Mouse (Mus musculus) cerebellum, adult 8-10 months (tissue): ENCODE data around the gene Psd4.

ENCODE experiments used
- DNase-seq: peaks from one replicate; pipeline ENCODE4 v3.0.0; 2022

Psd4 gene

DNA sequence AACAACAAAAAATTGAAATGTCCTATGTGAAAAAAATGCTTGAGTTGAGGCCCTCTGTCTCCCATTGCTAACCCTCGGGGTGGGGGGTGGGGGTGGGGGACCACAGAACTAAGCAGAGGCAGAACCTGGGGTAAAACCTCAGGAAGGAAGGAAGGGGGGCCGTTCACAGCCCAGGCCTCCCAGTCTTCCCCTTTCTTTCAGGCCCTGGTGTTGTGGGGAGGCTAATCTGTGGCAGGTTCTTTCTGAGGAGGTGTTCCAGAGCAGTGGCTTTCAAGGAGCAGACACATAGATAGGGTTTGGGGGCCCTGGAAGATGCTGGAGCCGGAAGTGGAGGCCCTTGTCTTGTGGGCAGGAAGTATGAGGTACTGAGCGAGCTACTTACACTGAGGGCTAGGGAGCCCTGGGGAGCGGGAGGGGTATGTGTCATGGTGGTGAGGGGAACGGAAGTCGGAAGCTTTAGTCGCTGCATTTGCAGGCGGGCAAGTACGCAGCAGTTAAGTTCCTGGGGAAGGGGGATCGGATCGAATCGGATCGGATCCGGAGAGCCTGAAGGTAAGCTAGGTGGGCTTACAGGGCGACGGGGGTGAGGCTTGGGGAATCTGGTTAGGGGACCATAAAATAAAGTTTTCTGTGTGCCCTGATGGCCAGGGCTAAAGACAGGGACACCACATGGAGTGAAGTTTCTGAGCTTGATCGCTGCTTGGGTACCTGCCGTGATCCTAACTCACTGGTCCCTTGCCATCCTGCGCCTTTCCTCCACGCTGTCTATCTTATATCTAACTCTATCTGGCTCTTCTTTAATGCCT, 19.0 kb downstream of the Psd4 start:
- DNase-seq, result no peak

DNA sequence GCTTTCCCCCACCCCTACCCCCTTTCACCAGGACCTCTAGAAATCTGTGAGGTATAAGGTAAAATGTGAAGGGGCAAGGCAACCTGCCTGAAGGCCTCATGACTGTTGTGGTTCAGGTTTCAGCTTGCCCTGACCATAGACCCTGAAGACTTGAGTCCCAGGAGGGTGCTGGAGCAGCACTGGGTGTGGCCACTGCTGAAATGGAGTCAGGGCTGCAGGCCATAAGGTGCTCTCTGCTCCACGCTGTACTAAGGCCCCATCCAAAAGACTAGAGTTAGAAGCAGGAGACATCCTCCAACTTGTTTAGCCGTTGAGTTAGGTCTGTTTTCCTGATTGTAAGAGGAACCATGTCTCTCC, 19.6 kb downstream of the Psd4 start:
- no peak for DNase-seq

DNA sequence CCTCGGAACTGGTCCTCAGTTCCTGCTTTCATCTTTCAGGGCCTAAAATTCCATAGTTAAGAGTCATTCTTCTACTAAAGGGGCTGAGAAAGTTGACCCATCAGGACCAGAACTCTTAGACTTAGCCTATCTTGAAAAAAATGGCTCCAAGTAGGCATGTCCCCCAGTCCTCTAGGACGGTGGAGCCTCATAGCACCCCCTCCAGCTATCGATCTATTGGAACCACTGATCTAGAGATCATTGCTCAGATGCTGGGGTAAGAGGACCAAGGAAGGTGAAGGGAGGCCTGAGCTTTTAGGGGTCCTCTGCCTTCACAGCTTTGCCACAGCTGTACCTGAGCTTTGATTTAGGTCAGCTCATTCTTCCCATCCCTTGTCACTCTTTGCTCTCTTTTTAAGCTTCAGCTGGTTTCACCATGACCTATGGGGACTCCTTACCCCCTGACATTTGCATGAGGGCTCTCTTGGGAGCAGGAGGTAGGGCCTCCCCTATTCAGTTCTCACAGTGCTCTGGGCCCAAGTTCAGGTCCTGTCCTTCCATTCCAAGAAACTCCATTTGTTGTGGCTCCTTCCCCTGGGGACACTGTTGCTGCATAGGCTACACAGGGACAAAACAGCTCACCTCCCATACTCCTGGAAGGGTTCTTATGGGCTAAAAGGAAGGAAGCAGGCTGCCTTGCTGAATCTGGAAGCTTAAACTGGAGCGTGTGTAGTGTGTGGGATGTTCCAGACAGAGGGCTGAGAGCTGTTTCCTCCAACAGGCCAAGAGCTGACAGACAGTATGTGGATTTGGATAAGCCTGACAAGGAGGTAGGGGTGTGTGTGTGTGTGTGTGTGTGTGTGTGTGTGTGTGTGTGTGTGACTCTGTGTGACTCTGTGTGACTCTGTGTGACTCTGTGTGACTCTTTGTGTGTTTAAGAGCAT, 20.2 kb downstream of the Psd4 start:
- DNase-seq, result no peak

DNA sequence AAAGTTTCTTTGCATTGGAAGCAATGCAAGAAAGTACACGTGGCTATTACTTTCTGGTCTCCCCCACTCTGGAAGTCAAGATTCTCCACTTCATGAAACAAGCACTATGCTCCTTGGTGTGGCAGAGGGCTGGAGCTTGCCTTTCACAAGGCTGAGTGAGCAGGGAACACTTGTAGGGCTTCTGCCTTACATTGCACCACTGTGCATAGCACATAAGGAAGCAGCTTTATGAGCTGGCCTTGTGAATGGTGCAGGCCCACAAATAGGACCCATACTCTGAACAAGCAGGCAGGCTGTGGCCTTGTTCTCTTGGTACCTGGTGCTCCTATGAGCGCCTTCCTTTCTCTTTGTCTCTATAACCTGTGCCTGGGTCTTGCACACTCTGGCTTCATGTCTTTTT, 25.9 kb downstream of the Psd4 start:
- no peak for DNase-seq

DNA sequence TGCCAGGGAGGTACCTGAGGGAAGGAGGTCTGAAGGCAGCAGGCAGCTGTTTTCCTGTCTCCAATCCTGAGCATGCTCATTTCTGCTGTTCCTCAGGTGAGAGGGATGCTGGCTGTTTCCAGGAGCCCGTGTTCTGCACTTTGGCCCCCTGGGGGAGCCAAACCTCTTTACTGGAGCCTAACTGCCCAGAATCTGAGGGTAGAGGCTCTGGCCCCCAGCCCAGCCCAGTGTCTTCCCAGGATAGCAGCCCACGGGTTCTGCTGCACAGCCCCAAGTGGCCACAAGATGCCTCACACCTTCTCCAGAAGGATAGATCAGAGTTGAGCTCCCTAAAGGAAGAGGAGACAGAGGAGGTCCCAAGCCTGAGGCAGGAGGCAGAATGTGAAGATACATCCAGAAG, 29.7 kb downstream of the Psd4 start:
- DNase-seq, result no peak

DNA sequence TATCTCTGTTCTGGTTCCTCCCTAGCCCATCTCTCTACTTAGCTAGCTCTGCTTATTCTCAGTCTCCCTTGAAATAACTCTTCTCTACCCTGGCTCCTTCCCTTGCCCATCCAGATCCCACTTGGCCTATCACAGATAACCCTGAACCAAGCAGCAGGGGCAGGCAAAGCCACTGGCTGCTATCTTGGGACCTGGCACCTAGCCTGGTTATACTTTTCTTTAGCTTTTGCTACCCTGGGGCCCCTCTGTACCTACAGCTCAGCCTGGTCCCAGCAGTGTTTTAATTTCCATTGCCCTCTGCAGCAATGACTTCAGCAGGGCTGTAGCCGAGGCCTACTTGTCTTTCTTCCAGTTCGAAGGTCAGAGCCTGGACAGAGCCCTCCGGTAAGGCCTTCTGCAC, 33.3 kb downstream of the Psd4 start:
- DNase-seq, result no peak

DNA sequence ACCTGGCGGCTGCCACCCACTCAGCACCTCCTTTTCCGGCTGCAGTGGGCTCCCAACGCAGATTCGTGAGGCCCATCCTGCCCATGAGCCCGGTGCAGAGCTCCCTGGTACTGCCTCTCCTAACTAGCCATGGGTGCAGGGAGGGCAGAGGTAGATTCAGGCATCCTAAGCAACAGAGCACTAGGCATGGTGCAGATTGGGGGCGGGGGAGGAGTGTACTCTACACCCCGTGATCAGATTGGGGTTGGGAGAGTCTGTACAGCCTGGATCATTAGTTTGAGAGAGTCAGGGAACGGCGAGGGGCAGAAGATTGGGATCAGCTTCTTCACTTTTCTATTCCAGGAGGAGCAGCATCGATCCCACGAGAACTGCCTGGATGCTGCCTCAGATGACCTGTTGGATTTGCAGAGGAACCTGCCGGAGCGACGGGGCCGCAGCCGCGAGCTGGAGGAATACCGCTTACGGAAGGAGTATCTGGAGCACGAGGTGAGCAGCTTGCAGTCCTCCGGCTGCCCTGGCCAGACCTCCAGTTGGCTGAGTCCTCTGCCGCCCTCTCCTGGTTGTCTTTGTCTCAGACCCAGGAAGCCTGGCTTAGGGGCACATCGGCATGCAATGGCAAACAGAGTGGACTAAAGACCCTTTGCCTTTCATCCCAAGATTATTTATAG, 38.1 kb downstream of the Psd4 start:
- peak; percentile 56 for DNase-seq

DNA sequence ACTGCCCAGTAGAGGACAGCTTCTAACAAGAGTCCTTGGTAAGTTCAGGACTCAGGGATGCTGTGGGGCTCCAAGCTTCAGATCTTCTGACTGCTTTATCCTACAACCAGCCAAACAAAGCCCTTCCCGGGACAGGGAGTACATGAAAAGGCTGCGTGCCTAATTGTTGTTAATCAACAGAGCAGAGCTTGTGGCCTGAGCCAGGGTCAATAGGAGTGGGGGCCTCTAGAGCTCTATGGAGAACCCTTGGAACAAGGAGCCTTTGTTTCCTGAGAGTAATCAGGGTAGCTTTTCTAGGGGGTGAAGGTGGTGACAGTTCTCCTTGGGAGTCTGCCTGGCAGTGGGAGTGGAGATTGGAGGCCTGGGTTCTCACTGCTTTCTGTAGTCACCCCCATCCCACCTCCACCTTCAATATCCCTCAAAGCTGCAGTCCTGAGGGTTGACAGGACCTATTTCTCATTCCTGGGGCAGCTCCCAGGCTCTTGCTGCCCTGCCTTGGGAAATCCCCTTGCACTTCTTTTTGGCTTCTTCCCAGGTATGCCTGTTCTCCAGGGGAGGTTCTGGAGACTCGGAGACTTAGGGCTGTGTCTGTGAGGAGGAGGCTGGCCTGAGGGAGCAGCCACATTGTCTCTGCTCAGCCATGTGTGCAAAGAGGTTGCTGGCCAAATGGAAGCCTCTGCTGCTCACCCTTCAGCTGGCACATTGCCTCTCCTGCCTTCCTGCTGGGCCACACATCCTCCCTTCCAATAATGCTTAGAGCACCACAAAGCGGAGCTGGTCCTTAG, 40.5 kb downstream of the Psd4 start:
- peak; percentile 46 for DNase-seq

DNA sequence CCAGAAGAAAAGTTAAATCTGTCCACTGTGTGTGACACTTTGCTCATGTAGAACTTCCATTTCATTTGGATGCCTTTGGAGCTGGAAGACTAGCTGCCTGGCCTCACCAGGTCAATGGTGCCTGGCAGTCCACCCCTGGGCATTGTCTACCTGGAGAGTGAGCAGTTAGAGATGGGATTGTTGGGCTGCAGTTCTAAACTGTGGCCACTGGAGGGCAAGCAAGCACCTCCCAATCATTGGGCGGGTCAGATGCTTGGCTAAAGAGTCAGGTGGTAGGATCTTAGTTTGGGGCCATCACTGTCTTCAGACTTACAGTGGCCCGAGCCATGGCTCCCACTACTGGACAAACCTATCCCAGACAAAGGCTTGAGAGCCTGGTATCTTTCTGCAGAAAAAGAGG, 41.8 kb downstream of the Psd4 start:
- DNase-seq, result peak; percentile 53

DNA sequence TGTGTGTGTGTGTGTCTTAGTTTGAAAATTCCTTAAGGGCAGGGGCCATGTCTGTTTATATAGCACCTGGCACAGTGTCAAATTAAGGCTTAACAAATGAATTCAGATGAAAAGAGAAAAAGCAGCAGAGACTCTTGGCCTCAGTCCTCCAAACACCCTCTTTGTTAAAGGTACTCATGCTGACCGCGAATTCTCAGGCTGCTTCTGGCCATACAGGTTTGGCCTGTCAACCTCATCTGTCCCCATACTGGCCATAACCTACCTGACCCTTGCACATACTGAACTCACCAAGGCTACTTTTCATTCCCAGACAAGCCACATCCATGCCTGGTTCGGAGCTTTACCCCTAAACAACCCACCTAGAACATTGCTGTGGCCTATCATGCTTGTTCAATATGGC, 45.8 kb downstream of the Psd4 start:
- DNase-seq, result no peak

DNA sequence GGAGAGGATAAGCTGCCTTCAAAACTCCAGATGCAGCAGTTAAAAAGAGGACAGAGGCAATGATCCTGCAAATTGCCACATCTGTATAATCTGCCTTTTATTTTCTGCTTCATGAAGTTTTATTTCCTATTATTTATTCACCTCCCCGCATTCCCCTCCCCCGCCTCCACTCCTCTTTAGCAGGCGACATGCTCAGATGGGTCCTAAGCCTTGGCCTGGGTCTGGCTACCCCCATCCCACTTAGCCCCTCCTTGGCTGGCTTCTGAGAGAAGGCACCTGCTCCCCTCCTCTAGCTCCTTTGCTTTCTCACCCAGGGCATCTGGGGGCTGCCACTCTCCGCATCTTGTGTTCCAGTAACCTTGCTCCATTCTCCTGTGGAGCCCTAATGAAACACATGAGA, 46.3 kb downstream of the Psd4 start:
- no peak for DNase-seq

DNA sequence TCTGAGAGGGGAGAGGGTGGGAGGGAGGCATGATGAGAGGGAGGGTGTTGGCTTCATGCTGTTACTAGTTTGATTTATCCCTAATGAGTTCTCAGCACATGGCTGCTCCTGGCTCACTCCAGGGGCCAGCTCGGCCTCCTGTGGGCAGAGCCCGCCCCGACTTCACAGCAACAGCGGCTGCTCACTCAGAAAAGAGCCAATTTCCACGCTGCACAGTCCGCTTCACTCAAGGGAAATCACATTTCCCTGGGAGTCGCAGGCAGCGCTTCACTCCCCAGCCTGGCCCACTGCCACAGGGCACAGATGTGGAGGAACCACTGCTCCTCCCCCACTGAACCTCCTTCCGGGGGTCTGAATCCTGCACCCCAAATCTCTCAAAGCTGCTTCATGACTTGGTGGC, 49.3 kb downstream of the Psd4 start:
- no peak for DNase-seq

DNA sequence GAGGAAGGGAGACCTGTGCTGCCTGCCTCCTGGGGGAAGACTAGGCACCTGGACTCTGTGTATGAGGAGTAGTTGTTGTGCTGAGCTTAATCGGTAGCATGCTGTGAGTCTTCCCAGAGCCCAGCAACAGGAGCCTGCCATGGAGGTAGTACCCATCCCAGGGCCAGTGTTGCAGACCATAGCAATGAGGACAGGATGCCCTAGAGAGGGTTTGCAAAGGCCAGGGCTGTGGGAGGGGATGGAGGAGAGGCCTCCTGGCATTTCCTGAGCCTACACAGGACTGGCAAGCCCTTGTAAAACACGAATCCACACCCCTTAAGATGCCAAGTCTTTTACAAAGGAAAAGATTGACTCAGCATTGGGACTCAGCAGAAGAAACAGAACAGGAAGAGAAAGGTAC, 49.7 kb downstream of the Psd4 start:
- DNase-seq, result no peak

DNA sequence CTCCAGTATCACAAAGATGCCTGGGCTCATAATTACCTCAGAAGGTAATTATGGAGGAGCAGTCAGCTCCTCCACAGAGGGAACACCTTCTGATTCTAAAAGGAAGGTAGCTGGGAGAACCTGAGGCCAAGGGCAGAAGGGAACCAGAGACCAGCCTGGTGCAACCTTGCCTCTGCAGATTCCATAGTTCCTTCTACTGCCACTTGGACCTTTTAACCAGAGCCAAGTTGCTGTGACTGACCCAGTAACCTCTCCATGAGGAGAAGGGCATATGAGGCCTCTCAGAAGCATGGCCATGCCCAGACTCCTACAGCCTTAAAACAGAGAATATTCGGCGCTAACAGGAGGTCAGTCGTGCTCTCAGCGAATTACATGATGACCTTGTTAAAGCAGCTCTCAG, 50.2 kb downstream of the Psd4 start:
- no peak for DNase-seq

DNA sequence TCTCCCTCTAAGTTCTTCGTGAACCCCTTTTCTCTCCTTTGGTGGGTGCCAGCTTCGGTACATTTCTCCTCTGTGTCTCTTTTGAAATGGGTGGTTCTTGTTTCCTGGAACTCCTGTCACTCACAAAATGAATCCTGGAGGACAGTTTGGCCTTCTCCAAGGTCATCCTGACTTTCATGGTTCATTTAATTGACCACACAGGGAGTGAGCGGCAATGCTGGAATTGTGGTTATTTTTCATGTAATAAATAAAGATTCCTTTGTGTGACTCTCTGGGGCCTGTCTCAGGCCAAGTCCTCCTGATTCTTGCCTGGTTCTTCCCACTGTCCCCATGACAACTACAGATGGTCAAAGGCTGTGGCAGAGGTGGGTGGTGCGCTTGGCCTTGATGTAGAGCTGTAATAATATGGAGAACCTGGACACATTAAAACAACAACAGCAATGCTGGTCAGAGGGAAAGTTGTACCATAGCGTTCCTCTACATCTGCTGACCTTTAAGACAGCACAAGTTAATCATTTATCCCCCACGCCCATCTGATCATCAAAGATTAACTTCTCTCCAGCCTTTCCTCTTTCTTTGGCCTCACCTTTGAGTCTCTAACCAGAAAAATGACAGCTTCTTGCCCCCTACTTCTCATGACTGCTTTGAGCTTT, 54.0 kb downstream of the Psd4 start:
- no peak for DNase-seq

DNA sequence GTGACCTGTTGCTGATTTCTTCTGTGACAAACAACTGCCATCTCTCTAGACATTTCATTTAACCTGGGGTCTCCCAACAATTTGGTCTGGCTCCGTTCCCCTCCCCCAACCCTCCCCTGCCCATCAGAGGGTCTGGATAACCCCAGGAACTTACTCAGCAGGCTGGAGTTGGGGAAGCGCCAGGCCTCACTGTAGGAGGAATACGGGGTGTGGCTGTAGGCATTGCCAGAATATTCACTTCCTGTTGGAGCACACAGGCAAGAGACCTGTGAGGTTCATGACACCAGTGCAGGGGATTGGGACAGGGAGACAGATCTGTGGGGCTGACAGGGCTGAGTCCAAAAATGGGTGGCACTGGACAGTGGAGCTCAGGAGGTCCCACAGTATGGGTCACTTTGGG, 55.4 kb downstream of the Psd4 start:
- no peak for DNase-seq

DNA sequence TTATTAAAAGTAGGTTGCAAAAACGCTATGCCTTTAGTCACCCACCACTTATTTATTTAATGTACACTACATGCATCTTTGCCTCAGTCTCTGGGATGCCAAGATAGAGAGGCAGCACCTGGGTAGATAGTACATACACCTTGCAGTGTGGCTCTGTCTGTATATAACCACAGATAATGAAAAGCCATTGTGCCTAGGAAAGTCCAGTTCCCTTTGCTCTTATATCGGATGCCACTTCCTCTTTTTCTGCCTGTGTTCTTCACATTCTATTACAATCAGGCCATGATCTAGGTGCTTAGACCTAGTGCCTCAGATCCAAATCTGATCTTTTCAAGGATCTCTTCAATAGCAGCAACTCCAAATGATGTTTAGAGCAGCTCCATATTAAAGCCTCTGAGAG, 58.2 kb downstream of the Psd4 start:
- DNase-seq, result no peak

DNA sequence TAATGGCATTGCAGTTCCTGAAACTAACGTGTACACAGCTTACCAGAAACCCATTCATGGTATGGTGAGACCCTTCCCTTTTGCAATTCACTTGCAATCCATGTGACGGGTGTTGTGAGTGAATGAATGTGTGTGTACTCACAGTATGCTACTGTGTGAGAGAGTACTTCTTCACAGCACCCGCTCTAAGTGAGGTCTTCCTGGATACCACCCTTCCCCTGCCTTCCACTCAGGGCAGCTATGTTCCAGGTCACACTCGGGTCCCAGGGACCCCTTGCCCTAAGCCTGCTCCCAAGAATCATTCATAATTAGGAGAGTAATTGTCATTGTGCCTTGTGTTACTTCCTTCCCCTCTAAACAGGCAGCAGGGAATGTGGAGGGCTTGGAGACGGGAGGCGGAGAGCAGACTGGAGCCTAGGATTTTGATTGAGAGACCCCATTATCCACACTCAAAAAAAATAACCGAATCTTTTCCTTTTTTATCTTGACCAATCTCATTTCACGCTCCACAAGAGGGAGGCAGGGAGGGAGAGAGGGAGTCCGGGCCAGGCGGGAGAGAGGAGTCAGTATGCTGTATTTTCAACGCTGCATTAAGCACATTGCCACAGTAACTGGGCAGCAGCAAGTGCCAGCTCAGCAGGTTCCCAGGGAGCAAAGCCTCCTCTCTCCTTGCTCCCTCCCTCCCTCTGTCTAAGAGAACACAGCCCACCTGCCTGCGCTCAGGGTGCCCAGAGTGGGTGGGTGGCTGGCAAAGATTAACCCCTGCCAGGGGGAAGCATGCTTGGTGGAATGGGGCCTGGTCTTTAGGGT, 60.7 kb downstream of the Psd4 start:
- DNase-seq, result no peak

DNA sequence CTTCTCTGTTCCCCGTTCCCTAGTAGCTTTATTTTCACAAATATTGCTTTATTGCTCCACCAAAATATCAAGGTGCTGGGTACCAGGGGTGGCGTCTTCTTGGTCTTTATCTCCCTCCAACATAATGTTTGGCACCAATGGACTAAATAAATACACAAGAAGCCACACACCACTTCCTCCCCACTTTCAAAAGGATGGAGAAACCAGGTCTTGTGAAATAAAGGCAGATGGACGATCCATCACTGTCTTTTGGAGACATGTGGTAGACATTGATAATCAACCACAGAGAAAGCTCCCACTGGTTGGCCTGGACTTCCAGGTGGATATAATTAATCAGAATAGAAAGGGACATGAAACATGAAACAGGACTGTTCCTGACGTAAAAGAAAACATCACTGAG, 62.4 kb downstream of the Psd4 start:
- DNase-seq, result no peak

DNA sequence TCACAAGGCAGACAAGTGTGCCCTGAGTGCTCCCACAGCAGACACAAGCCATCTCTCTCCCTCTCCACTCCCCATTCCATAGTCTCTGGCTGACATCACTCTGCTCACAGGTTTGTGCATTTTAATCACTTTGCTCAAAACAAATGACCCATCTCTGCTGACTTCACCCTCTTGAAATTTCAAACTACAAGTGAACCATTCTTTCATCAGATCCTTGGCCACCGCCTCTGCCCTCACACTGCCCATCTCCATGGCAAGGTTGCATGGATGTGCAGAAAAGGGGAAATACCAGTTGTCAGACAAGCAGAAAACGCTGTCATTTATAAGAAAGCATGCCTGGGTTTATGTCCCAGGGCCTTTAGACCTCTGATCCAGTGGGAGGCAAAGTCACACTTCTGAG, 67.3 kb downstream of the Psd4 start:
- DNase-seq, result no peak

DNA sequence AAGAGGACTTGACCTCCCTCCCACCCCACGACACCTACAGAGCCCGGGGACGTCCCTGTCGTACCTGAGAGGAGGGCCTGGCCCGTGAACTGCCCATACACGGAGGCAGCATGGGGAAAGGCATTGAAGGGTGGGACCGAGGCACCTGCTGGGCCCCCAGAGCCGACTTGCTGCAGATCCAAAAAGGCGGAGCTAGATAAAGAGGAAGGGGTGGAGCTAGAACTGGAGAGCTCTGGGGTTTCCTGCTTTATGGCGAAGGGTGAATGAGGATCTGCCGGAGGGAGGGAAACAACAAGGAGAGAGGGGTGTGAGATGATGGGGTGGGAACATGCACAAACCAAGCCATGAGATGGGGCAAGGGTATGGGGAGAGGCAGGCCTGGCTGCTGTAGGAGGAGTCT, 68.3 kb downstream of the Psd4 start:
- DNase-seq, result no peak

DNA sequence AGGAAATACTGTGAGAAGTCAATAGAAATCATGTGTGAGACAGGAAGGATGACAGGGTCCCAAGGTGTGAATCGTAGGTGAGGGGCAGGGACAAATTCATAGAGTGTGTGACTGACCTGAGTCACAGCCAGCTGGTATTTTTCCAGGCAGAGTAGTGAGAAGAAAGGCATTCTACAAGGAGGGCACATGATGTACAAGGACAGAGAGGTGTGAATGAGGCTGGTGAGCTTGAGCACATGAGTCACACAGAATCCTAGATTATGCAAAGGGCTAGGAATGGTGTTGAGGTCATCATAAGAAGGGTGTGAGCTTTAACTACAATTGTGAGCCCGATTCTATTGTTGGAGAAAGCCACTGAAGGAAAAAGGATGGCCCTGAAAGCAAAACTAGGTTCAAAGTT, 72.7 kb downstream of the Psd4 start:
- DNase-seq, result no peak
